Mouse (Mus musculus) layer of hippocampus, postnatal 25 days (tissue): ENCODE measurements at regions not wholly inside any gene's neighbourhood (a gene's known extent, or its start where the extent isn't known, plus 50 kb on each side); places are given as distances from the start of the nearest gene placed in this dataset.

ENCODE experiments used
- DNase-seq, 2 experiments: peaks; one replicate each; pipeline ENCODE4 v3.0.0; 2022; ENCODE audit warnings: mixed read lengths in 2 of 2, low spot score in 1 of 2; ENCODE audit errors: extremely low spot score in 1 of 2

DNA sequence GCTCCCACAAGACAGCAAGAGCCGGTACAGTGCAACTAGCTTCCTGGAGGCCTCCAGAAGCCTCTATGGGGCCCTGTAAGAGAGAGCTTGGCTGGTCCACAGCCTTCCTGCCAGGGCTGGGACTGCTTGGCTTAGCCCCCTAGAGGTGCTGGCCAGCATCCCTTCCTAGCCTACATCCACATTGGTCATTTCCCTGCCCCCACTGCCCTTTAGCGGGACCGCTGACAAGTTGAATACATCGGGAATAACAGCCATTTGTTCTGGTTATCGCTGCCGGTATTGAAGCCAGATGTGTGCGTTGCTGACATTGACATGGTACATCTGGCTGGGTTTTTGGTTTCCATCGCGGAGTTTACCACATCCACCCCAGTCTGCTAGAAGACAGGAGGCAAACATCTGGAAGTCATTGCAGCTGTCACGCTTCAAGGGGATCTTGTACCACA is 519.0 kb upstream of the Adam5 start:
- no peak for DNase-seq

GRCm38 (mm10) chr8:25342501-25342900 is 518.3 kb upstream of the Adam5 start:
- no peak for DNase-seq

DNA sequence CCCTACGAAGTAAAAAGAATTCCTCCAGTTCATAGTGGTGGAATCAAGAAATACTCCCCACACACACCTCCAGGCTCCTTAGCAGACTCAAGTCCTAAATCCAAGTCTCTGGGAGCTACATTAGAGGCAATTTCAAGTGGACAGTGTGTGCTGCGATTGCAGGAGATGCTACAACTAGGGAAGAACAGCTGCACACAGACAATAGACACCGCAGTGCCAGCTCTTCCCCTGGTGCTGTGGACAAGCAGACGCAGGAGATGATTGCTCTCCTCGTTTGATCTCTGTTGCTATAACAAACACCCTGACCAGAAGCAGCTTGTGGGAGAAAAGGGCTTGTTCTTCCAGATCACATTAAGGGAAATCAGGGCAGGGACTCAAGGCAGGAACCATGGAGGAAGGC is 517.1 kb upstream of the Adam5 start:
- DNase-seq, result no peak

GRCm38 (mm10) chr8:25340729-25341128 is 516.6 kb upstream of the Adam5 start:
- DNase-seq, result no peak

- DNase-seq, result no peak
Measured at GRCm38 (mm10) chr8:25332120-25332607, 508.0 kb upstream of the Adam5 start.

DNA sequence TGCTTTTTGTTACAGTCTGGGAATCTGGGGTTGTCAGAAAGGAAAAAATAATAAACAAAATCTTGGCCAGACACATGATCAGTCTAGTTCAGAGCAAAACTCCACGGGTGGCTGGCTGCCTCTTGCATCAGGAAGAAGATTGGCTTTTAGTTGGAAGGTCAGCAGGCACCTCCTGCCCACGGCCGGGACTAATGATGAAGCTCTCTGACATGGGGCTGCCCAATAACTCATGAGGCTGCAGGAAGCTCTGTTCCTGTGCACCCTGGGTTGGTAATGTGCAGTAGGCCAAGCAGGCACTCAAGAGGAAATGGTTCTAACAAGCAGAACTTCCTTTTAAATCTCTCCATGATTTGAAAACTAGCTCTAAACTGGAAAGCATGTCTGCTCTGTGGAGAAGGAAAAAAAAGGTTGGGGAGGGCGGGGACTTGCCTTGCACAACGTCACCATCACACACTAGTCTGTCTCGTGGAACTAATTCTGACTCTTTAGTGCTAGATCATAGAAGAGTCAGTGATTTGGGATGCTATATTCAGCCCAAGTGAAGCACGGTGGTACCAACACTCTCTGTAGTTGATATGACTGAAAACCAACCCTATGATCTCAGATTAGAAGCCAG is 507.1 kb upstream of the Adam5 start:
- no peak for DNase-seq

DNA sequence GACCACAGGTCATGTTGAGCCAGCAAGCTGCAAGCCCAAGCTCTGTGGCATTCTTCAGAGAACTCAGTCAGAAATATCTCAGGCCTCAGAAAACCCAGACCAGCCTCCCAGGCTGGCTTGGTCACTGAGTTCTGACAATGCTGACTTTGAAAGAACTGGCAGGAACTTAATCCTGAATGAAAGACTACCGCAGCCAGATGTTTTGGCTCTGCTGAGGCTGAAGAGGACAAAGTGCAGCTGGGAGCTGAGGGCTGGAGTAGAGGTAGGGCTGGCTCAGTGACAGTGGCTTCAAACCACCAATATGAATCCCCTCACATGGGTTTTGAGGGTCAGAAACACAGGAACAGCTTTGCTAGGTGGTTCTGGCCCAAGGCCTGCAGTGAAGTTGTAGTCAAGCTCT is 505.6 kb upstream of the Adam5 start:
- no peak for DNase-seq

- DNase-seq, result no peak
Measured at GRCm38 (mm10) chr8:25328318-25328717, 504.1 kb upstream of the Adam5 start.

DNA sequence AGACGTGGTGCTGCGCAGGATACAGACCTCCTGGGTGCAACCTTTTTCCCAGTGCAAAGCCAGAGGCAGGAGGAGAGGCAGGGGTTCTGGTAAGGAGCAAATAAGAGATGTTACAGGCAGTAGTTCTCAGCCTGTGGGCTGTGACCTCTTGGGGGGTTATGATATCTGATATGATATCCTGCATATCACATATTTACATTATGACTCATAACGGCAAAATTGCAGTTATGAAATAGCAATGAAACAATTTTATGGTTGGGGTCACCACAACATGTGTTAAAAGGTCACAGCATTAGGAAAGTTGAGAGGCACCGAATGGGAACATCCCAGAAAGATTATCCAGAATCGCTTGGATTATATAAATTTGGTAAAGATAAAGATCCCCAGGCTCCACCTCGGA is 502.8 kb upstream of the Adam5 start:
- no peak for DNase-seq

DNA sequence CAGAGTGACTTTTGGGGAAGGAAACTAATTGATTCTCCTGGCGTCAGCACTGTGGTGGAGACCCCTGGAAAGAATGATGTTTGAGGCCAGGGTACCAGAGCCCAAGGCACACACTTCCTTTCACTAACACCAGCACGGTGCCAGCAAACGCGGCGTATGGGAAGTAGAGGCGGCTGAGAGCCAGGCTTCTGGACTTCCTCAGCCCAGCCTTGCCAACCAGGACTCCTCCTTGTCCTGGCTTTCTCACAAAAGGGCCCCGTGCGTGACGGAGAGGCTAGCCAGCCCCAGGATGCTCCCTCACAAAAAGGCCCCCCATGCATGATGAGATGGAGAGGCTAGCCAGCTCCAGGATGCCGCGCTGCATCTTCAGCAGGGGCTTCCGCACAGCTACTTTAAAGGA is 502.1 kb upstream of the Adam5 start:
- no peak for DNase-seq

DNA sequence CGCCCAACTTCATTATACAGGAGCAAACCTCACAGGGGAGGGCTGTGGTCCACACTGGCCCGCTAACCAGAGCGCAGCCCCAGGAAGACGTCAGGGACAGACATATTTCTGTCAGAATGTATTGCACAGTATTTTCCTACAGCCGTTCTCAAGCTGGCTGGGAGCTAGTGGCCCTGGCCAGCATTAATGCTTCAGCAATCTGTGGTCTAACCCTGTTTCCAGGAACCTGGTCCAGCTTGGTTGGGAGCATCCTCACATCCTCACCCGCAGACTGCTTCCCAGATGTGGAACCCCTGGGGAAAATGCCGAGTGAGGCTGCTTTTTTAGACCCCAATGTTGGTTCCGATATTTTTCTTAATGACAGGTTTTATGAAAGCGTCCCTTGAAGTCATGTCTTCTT is 500.6 kb upstream of the Adam5 start:
- no peak for DNase-seq

DNA sequence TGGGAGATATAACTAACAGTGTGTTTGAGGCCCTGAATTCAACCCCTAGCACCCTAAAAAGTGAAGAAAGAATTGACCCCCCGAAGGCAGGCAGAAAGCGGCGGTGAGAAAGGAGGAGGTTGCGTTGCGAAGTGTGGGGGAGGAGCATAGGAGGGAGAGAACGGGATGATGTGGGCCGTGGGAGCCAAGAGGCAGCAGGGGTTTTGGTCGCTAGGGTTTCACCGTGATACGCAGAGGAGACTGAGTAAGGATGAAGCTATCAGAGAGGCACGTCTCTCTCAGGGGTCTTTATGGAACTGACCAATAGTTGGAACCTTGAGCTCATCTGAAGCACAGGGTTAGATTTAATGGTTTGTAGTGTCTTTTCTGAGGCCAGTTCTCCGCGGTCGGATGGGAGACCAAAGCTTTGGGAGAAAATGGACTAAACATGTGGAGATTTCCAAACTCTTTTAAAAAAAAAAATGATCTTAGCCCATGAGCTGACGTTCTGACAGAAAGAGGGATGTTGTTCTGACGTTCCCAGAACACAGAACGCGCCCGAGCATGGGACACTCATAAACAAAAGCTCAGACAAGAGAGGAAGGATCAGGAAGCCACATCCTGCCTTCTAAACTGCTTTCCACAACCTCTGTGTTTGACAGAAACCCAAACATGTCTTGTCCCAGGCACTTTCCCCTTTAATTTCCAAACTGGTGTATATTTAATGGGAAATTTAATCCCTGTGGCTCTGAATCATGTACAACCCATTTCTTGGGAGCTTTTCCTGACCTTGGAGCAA is 499.7 kb upstream of the Adam5 start:
- DNase-seq, result no peak

DNA sequence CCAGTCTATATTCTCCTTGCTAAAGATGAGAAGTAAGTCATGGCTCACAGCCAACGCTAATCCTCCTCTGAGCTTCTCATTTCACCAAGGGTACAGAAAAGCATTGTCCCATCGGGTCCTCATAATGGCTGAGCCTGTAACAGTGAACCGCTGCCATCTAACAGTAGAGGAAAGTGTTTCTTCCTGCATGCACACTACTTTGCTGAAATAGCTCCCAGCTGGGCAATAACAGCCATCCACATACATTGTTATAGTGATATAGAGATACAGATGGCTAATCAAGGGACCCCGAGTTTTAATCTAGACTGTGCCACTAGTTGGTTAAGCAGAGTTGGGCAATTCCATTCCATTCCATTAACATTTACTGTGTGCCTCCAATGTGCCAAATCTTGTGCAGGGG is 492.2 kb upstream of the Adam5 start:
- no peak for DNase-seq

DNA sequence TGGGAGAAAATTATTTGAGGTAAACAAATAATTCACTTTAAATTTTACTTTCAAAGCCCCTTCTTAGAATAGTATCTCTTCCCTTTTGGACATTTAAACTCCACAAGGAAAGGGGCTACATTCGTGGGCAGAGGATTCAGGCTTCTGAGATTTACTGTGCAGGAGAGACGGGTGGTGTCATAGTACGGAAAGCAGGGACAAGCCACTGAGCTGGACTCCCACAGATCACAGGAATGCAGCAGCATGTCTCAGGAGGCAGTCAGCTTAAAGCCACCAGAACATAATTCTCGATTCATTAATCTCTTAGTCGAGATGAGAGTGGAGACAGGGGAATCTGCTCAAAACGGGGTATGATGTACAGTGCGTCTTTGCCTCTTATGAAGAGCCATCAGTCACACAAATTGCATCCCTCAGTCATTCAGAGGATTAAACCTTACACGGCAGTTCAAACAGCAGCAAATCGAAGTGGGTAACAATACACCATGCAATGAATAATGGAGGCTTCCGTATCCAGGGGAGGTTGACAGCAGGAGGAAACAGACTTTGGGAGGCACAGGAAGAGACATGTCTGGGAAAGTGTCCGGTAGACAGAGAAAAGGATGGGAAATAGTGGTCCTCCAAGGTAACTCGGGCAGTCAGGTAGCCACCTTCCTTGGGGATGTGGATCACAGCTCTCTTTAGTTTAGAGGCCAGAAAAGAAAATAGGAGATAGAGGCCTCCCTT is 487.8 kb upstream of the Adam5 start:
- DNase-seq, result no peak

GRCm38 (mm10) chr8:25307956-25308355 is 483.8 kb upstream of the Adam5 start:
- no peak for DNase-seq

GRCm38 (mm10) chr8:25307511-25307910 is 483.3 kb upstream of the Adam5 start:
- DNase-seq, result no peak

DNA sequence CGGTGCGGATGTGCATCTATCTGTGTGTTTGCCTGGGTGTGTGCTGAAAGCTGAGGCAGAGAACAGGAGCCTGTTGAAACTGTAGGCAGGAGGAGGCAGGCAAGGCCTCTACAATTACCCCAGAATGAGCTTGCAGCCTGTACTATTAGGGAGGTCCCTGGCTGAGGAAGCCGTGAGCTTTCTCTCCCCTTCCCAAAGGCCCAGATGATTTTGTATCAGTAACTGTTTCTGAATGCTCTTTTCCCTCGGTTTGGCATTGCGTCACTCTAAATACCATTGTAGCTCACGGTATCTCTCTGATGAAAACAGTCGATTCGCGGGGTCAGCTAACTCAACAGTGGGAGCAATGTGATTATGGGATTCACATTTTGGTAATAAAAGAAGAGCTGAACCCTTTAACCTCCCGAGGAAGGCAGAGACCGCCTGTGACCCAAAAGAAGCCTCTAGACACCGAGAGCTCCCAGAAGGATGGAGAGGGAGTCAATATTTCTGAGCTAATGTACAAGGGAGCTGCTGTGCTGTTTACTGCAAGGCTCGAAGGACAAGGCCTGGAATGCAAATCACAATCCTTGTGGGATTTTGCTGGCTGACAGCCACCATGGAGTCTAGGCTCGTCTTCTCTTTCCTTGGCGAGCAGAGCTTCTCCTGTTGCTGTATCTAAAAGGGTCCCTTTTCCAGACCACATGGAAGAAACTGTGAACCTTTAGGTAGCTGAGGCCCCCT is 482.8 kb upstream of the Adam5 start:
- no peak for DNase-seq
